Mouse (Mus musculus): ENCODE data around the gene Slc37a1. TPM values are rescaled to one million over a fixed set of nuclear protein-coding genes. Genes with fewer than 3 reads are reported as not detected.

Gene Slc37a1
- polyA plus RNA-seq, 1 experiment from 2014 or later = 6.9 TPM

DNA sequence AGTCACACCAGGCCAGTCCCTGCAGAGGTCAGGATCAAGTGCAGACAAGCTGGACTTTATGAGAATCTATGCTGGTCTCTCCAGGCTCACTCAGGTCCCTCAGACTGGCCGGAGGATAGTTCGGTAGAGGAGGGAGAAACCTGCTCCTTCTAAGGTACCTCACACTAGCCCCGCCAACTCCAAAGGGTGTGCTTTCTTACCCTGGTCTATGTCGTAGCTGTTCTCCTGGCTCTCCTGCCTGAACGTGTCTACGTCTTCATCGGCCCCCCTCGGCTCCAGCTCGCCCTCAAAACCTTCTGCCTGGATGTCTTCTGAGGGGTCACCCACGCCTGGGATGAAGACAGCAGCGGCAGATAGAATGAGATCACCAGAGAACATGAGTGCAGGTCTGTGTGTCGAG lies 28.7 kb upstream of the Slc37a1 start:
- ATAC-seq = no peak
- H3K9me3 ChIP-seq (replicated peaks; ENCODE audit: control insufficient read depth, low read length) = no peaks in the 10 kb centered on the region
- WGBS = 89% methylated on average over 12 of the region's 12 CpGs

DNA sequence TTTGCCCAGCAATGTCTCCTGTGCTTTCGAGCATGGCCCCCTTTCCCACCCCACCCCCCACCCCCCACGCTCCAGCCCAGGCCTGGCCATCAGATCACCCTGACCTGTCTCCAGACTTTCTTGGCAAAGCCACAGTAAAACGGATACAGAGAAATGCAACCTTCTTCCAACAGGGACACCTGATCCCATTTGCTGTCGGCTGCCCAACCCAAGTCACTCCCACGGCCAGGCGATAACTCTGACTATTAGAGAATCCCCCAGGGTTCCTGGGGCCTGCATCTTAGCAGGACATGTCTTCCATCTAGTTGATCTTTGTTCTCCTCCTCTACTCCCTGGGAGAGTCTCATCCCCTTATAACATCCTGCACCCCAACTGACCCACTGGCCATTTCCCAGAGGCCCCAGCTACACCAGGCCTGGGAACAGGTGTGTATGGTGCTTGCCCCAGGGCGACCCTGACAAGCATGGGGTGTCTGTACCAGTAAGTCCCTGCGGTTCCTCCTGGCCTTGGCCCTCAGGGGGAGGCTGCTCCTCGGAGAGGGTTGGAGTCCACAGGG lies 28.2 kb upstream of the Slc37a1 start:
- DNase-seq (ENCODE audit: low spot score) (no peak), ATAC-seq (no peak)
- no peaks in the 10 kb centered on the region for H3K27me3 ChIP-seq (replicated peaks; ENCODE audit: control insufficient read depth, insufficient read depth, low read length)
- no peak overlapping the region for H3K27ac ChIP-seq (ENCODE audit: low read depth, low read length)
- no peak overlapping the region for H3K9ac ChIP-seq (ENCODE audit: low read length)
- H3K4me1 ChIP-seq (ENCODE audit: control insufficient read depth, insufficient read depth, low read length) = no peaks in the 10 kb centered on the region; the same call in 1 of the 2 replicates
- H3K4me2 ChIP-seq (ENCODE audit: low read length) = no peak overlapping the region
- no peak overlapping the region for H3K4me3 ChIP-seq (ENCODE audit: low read depth, low read length)
- no peaks in the 10 kb centered on the region for H3K9me3 ChIP-seq (replicated peaks; ENCODE audit: control insufficient read depth, low read length)
- WGBS = 92% methylated on average over 9 of the region's 9 CpGs
- H3K36me3 ChIP-seq (ENCODE audit: control insufficient read depth, insufficient read depth, low read length) = no peaks in the 10 kb centered on the region

More for the DNA sequence above, 28.7 kb upstream of the Slc37a1 start:
- no peak for DNase-seq (ENCODE audit: low spot score)
- Histone ChIP-seq H3K27me3 (replicated peaks; ENCODE audit: control insufficient read depth, insufficient read depth, low read length) (no peaks in the 10 kb centered on the region), H3K36me3 (ENCODE audit: control insufficient read depth, insufficient read depth, low read length) (no peaks in the 10 kb centered on the region), H3K4me3 (ENCODE audit: low read depth, low read length) (no peak overlapping the region), H3K4me2 (ENCODE audit: low read length) (no peak overlapping the region), H3K4me1 (ENCODE audit: control insufficient read depth, insufficient read depth, low read length) (no peaks in the 10 kb centered on the region; the same call in 1 of the 2 replicates), H3K27ac (ENCODE audit: low read depth, low read length) (no peak overlapping the region), H3K9ac (ENCODE audit: low read length) (no peak overlapping the region)

DNA sequence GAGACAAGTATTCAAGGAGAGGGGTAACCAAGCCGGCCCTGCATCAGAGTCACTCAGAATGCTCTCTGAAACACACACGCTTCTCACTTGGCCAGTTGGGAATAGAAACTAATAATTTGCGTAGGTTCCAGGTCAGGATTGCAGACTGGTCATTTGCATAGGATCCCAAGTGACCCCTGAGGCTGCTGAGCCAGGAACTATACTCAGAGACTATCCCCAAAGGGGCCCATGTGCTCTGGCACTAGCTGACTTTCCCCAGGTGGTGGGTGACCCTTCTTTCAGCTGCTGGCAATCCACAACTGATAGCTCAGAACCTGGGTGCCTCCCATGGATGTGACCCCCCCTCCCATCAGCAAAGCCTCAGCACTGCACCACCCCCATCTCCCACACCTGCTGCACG lies 27.4 kb upstream of the Slc37a1 start:
- Histone ChIP-seq H3K4me3 (ENCODE audit: low read depth, low read length) (no peak overlapping the region), H3K36me3 (ENCODE audit: control insufficient read depth, insufficient read depth, low read length) (no peaks in the 10 kb centered on the region), H3K4me1 (ENCODE audit: control insufficient read depth, insufficient read depth, low read length) (no peaks in the 10 kb centered on the region; the same call in 1 of the 2 replicates), H3K9ac (ENCODE audit: low read length) (no peak overlapping the region), H3K9me3 (replicated peaks; ENCODE audit: control insufficient read depth, low read length) (no peaks in the 10 kb centered on the region), H3K4me2 (ENCODE audit: low read length) (no peak overlapping the region), H3K27me3 (replicated peaks; ENCODE audit: control insufficient read depth, insufficient read depth, low read length) (no peaks in the 10 kb centered on the region), H3K27ac (ENCODE audit: low read depth, low read length) (no peak overlapping the region)
- no peak for DNase-seq (ENCODE audit: low spot score)
- 87% methylated on average over 4 of the region's 4 CpGs for WGBS
- ATAC-seq = no peak

DNA sequence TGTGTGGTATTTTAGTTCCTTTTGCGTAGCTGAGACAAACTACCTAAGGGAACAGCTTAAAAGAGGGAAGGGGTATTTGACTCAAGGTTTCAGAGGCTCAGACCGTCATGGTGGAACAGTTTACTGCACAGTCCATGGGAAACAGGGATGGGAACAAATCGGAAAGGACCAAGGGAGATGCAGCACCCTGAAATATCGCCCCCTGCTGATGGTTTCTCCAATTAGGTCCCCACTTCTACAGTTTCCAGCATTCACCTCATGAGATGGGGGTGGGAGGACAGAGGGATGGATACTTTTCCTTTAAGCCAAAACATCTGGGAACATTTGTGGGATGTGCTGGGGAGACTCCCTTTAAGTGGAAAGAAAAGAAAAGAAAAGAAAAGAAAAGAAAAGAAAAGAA lies 26.8 kb upstream of the Slc37a1 start:
- H3K4me3 ChIP-seq (ENCODE audit: low read depth, low read length) = no peak overlapping the region
- DNase-seq (ENCODE audit: low spot score) (no peak), ATAC-seq (no peak)
- H3K4me1 ChIP-seq (ENCODE audit: control insufficient read depth, insufficient read depth, low read length) = no peaks in the 10 kb centered on the region; the same call in 1 of the 2 replicates
- WGBS = 73% methylated on average over 4 of the region's 4 CpGs
- no peak overlapping the region for H3K9ac ChIP-seq (ENCODE audit: low read length)
- H3K27ac ChIP-seq (ENCODE audit: low read depth, low read length) = no peak overlapping the region
- no peaks in the 10 kb centered on the region for H3K27me3 ChIP-seq (replicated peaks; ENCODE audit: control insufficient read depth, insufficient read depth, low read length)
- no peaks in the 10 kb centered on the region for H3K36me3 ChIP-seq (ENCODE audit: control insufficient read depth, insufficient read depth, low read length)
- H3K9me3 ChIP-seq (replicated peaks; ENCODE audit: control insufficient read depth, low read length) = no peaks in the 10 kb centered on the region
- no peak overlapping the region for H3K4me2 ChIP-seq (ENCODE audit: low read length)

DNA sequence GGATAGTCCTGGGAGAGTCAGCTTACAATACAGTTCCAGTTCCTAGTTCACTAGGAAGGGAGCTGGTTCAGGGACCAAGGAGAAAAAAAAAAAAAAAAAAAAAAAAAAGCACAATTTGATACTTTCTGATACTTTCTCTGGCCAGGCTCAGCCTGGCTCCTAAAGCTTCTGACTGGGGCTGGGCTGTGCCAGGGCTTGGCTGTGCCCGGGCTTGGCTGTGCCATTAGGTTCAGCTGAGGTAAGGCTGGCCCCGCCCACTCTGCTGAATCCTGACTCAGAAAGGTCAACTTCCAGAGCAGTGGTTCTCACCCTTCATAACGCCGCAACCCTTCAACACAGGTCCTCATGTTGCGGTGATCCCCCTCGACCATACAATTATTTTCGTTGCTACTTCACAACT lies 26.2 kb upstream of the Slc37a1 start:
- Histone ChIP-seq H3K4me3 (ENCODE audit: low read depth, low read length) (no peak overlapping the region), H3K4me1 (ENCODE audit: control insufficient read depth, insufficient read depth, low read length) (no peaks in the 10 kb centered on the region), H3K4me2 (ENCODE audit: low read length) (no peak overlapping the region), H3K9me3 (replicated peaks; ENCODE audit: control insufficient read depth, low read length) (no peaks in the 10 kb centered on the region), H3K36me3 (ENCODE audit: control insufficient read depth, insufficient read depth, low read length) (no peaks in the 10 kb centered on the region), H3K27ac (ENCODE audit: low read depth, low read length) (no peak overlapping the region), H3K9ac (ENCODE audit: low read length) (no peak overlapping the region), H3K27me3 (replicated peaks; ENCODE audit: control insufficient read depth, insufficient read depth, low read length) (no peaks in the 10 kb centered on the region)
- DNase-seq (ENCODE audit: low spot score) (no peak), ATAC-seq (no peak)
- WGBS = 89% methylated on average over 7 of the region's 7 CpGs

DNA sequence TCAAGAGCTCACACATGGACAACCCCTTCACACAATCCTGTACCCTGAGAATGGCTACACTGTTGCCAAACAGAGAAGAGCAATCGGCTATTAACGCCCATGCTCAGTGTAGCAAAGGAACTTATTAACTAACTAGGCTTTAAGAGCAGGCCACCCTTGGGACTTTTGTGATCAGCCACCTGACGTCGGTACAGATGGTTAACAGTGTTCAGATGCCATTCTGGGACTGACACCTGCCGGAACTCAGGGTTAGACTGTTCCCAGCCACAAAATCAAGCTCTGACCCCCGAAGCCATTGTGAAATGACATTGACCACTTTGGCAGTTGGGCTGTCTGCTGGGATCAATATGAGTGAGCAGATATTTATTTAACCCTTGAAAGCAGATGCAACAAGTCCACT lies 25.2 kb upstream of the Slc37a1 start:
- Histone ChIP-seq H3K9ac (ENCODE audit: low read length) (no peak overlapping the region), H3K27me3 (replicated peaks; ENCODE audit: control insufficient read depth, insufficient read depth, low read length) (no peaks in the 10 kb centered on the region), H3K36me3 (ENCODE audit: control insufficient read depth, insufficient read depth, low read length) (no peaks in the 10 kb centered on the region), H3K4me3 (ENCODE audit: low read depth, low read length) (no peak overlapping the region), H3K27ac (ENCODE audit: low read depth, low read length) (no peak overlapping the region), H3K9me3 (replicated peaks; ENCODE audit: control insufficient read depth, low read length) (no peaks in the 10 kb centered on the region), H3K4me2 (ENCODE audit: low read length) (no peak overlapping the region), H3K4me1 (ENCODE audit: control insufficient read depth, insufficient read depth, low read length) (no peaks in the 10 kb centered on the region)
- ATAC-seq = no peak
- DNase-seq (ENCODE audit: low spot score) = no peak
- 83% methylated on average over 6 of the region's 6 CpGs for WGBS

DNA sequence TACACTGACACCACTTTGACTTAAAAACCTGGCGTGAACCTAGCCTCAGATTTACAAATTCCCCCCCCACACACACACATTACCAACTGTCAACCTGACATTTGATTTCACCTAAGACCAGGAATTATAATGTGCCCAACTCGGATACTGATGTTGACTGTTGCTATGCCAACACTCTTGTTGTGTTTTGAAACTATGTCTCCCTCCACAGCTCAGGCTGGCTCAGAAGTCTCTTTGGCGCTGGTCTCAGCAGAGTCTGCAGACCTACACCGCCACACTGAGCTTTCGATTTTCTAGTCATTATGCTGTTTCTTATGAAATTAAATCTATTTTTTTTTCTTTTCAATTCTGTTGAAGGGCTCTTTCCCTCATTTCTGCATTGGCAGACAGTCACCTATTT lies 23.9 kb upstream of the Slc37a1 start:
- Histone ChIP-seq H3K27me3 (replicated peaks; ENCODE audit: control insufficient read depth, insufficient read depth, low read length) (no peaks in the 10 kb centered on the region), H3K9ac (ENCODE audit: low read length) (no peak overlapping the region), H3K36me3 (ENCODE audit: control insufficient read depth, insufficient read depth, low read length) (no peaks in the 10 kb centered on the region), H3K4me1 (ENCODE audit: control insufficient read depth, insufficient read depth, low read length) (no peaks in the 10 kb centered on the region), H3K4me3 (ENCODE audit: low read depth, low read length) (no peak overlapping the region), H3K4me2 (ENCODE audit: low read length) (no peak overlapping the region), H3K27ac (ENCODE audit: low read depth, low read length) (no peak overlapping the region), H3K9me3 (replicated peaks; ENCODE audit: control insufficient read depth, low read length) (no peaks in the 10 kb centered on the region)
- DNase-seq (ENCODE audit: low spot score) (peak; percentile 37), ATAC-seq (no peak)
- 70% methylated on average over 5 of the region's 5 CpGs for WGBS

DNA sequence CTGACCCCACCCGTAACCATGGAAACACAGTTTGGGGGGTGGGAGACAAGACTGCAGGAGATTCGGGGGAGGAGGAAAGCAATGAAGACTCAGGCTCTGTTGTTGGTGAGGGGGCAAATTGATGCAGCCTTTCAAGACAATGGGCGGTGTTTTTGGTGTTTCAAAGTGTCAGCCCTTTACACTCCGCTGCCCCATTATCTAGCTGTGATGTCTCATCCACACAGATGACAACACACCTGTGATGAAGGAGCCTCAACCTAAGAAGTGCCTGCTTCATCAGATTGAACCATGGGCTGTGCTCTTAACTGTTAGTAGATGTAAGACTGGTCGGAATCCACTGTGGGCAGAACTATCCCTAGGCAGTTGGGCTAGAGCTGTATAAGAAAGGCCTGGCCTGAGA lies 22.8 kb upstream of the Slc37a1 start:
- no peak overlapping the region for H3K4me3 ChIP-seq (ENCODE audit: low read depth, low read length)
- no peak overlapping the region for H3K27ac ChIP-seq (ENCODE audit: low read depth, low read length)
- H3K9ac ChIP-seq (ENCODE audit: low read length) = no peak overlapping the region
- H3K9me3 ChIP-seq (replicated peaks; ENCODE audit: control insufficient read depth, low read length) = no peaks in the 10 kb centered on the region
- 80% methylated on average over 5 of the region's 5 CpGs for WGBS
- no peak for ATAC-seq
- no peak overlapping the region for H3K4me2 ChIP-seq (ENCODE audit: low read length)
- H3K27me3 ChIP-seq (replicated peaks; ENCODE audit: control insufficient read depth, insufficient read depth, low read length) = no peaks in the 10 kb centered on the region
- DNase-seq (ENCODE audit: low spot score) = no peak
- no peaks in the 10 kb centered on the region for H3K36me3 ChIP-seq (ENCODE audit: control insufficient read depth, insufficient read depth, low read length)
- no peaks in the 10 kb centered on the region for H3K4me1 ChIP-seq (ENCODE audit: control insufficient read depth, insufficient read depth, low read length)

DNA sequence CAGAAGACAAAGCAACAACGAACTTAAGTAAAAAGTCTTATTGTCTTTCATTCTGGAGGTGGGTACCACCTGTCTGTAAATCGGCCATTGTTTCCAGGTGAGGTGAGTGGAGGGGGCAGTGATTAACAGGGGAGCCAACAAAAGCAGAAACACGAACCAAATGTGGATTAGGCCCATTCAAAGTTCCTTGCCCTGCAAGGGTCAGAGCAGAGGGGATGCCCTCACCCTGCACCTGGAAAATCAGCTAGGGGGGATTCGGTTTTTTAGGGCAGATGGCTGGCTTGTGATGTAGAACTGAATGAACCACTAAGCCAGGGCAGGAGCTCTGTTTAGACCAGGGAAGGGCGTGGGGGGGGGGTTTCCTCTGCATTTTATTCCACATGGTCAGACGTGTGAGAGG lies 22.2 kb upstream of the Slc37a1 start:
- no peak for ATAC-seq
- no peak for DNase-seq (ENCODE audit: low spot score)
- Histone ChIP-seq H3K27me3 (replicated peaks; ENCODE audit: control insufficient read depth, insufficient read depth, low read length) (no peaks in the 10 kb centered on the region), H3K36me3 (ENCODE audit: control insufficient read depth, insufficient read depth, low read length) (no peaks in the 10 kb centered on the region), H3K4me1 (ENCODE audit: control insufficient read depth, insufficient read depth, low read length) (no peaks in the 10 kb centered on the region), H3K27ac (ENCODE audit: low read depth, low read length) (no peak overlapping the region), H3K9ac (ENCODE audit: low read length) (no peak overlapping the region), H3K9me3 (replicated peaks; ENCODE audit: control insufficient read depth, low read length) (no peaks in the 10 kb centered on the region), H3K4me2 (ENCODE audit: low read length) (no peak overlapping the region), H3K4me3 (ENCODE audit: low read depth, low read length) (no peak overlapping the region)
- 39% methylated on average over 6 of the region's 6 CpGs for WGBS

Measured in forebrain, embryonic 14.5 days (tissue).